In the genomic region with DNA sequence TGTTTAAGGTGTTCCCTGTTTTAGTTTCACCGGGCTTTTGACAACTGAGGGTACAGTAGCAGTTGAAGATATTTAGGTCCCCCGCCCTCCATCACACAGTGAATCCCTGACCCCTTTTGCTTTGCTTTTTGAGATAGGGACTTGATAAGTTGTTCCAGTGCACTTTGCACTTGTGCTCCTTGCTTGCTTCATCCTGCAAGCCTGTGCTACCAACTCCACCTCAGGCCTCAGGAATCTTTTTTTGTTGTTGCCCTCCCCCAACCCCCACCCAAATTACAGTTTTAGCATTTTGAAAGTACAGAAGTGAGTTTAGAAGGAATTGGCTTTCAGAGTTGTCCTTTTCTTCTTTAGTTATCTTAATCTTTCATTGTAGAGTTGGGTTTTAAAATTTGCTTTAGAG, we compare ENCODE assay signal across 14 mouse cellular contexts. TPM values are rescaled to one million over a fixed set of nuclear protein-coding genes. Genes with fewer than 3 reads are reported as not detected.
DNase-seq lines count a peak whose midpoint lies in the region; ATAC-seq and TF ChIP-seq lines count a peak whose summit lies in the region.
"Had no signal": no experiment of that assay in that cellular context is flagged by ENCODE, and none has a peak within 500 bp of the region (broad histone marks: within the 10 kb centered on the region; RNA-seq: fewer than 3 reads in every experiment).

No protein-coding gene starts in this region.

- no peak for DNase-seq in embryonic facial prominence, embryonic 10.5 days (ENCODE audit: low spot score)
- DNase-seq in kidney, postnatal 10 days, result no peak
- DNase-seq in frontal cortex, postnatal 36 days (ENCODE audit: low spot score in 2 of 2), result no peak
- DNase-seq: cerebellum, adult 18-20 months; kidney, adult 8-10 months; lung, postnatal 14 days; right cerebral cortex, postnatal 14 days had no signal

- TF ChIP-seq POLR2A in embryonic fibroblast, embryonic 13.5 days (IDR thresholded peaks at IDR 0.05; ENCODE audit: low read depth, low read length), result no peak

- H3K4me3 ChIP-seq in embryonic facial prominence, embryonic 13.5 days, result no peak overlapping the region
- no peak overlapping the region for H3K4me3 ChIP-seq in embryonic facial prominence, embryonic 10.5 days
- H3K4me3 ChIP-seq in kidney, embryonic 16.5 days (ENCODE audit: low read length), result no peak overlapping the region
- peak overlapping the region; percentile 19 for H3K4me3 ChIP-seq in embryonic fibroblast, embryonic 13.5 days (ENCODE audit: insufficient read depth, low read length)
- no peak overlapping the region for H3K4me3 ChIP-seq in liver, embryonic 16.5 days (ENCODE audit: low read depth, low read length)
- H3K4me3 ChIP-seq in hindbrain, embryonic 16.5 days (ENCODE audit: low read length), result no peak overlapping the region
- H3K4me3 ChIP-seq: hindbrain, embryonic 12.5 days; midbrain, embryonic 12.5 days had no signal

- H3K9me3 ChIP-seq in embryonic facial prominence, embryonic 13.5 days, result no peaks in the 10 kb centered on the region
- no peaks in the 10 kb centered on the region for H3K9me3 ChIP-seq in embryonic facial prominence, embryonic 10.5 days
- H3K9me3 ChIP-seq in kidney, embryonic 16.5 days (ENCODE audit: low read length), result no peaks in the 10 kb centered on the region
- H3K9me3 ChIP-seq in liver, embryonic 16.5 days (replicated peaks; ENCODE audit: control insufficient read depth, low read length), result no peaks in the 10 kb centered on the region
- no peaks in the 10 kb centered on the region for H3K9me3 ChIP-seq in hindbrain, embryonic 16.5 days (ENCODE audit: control insufficient read depth, low read length)
- H3K9me3 ChIP-seq: hindbrain, embryonic 12.5 days; midbrain, embryonic 12.5 days had no signal

- no peak for TF ChIP-seq CTCF in embryonic fibroblast, embryonic 13.5 days (IDR thresholded peaks at IDR 0.05; ENCODE audit: borderline replicate concordance, insufficient read depth, low read length)

- H3K27ac ChIP-seq in embryonic facial prominence, embryonic 13.5 days, result no peak overlapping the region
- H3K27ac ChIP-seq in embryonic facial prominence, embryonic 10.5 days (replicated peaks), result no peak overlapping the region
- H3K27ac ChIP-seq in kidney, embryonic 16.5 days (ENCODE audit: low read length), result no peak overlapping the region
- H3K27ac ChIP-seq in embryonic fibroblast, embryonic 13.5 days (ENCODE audit: insufficient read depth, low read length), result no peak overlapping the region
- no peak overlapping the region for H3K27ac ChIP-seq in liver, embryonic 16.5 days (ENCODE audit: low read length)
- H3K27ac ChIP-seq in hindbrain, embryonic 16.5 days (ENCODE audit: low read depth, low read length), result no peak overlapping the region
- H3K27ac ChIP-seq: hindbrain, embryonic 12.5 days; midbrain, embryonic 12.5 days had no signal

- H3K4me1 ChIP-seq in embryonic facial prominence, embryonic 13.5 days, result peaks cover 19% of the 10 kb centered on the region
- peaks cover 23% of the 10 kb centered on the region for H3K4me1 ChIP-seq in embryonic facial prominence, embryonic 10.5 days
- peaks cover 15% of the 10 kb centered on the region; the same call in 1 of the 2 replicates for H3K4me1 ChIP-seq in kidney, embryonic 16.5 days (ENCODE audit: insufficient read depth, low read length)
- H3K4me1 ChIP-seq in embryonic fibroblast, embryonic 13.5 days (ENCODE audit: control insufficient read depth, insufficient read depth, low read length), result peaks cover 3% of the 10 kb centered on the region; the same call in 1 of the 2 replicates
- H3K4me1 ChIP-seq in liver, embryonic 16.5 days (ENCODE audit: control insufficient read depth, low read depth, low read length), result peaks cover 13% of the 10 kb centered on the region
- H3K4me1 ChIP-seq in hindbrain, embryonic 16.5 days (ENCODE audit: control insufficient read depth, insufficient read depth, low read depth, low read length), result peaks cover 17% of the 10 kb centered on the region

- H3K27me3 ChIP-seq in embryonic facial prominence, embryonic 13.5 days, result no peaks in the 10 kb centered on the region
- H3K27me3 ChIP-seq in embryonic facial prominence, embryonic 10.5 days (replicated peaks; ENCODE audit: low read depth, poor library complexity, severe bottlenecking), result no peaks in the 10 kb centered on the region
- H3K27me3 ChIP-seq in kidney, embryonic 16.5 days (ENCODE audit: insufficient read depth, low read length), result no peaks in the 10 kb centered on the region
- H3K27me3 ChIP-seq in liver, embryonic 16.5 days (ENCODE audit: control insufficient read depth, insufficient read depth, low read depth, low read length), result no peaks in the 10 kb centered on the region
- no peaks in the 10 kb centered on the region for H3K27me3 ChIP-seq in hindbrain, embryonic 16.5 days (replicated peaks; ENCODE audit: control insufficient read depth, insufficient read depth, low read length)
- H3K27me3 ChIP-seq: hindbrain, embryonic 12.5 days; midbrain, embryonic 12.5 days had no signal

- H3K4me2 ChIP-seq in embryonic facial prominence, embryonic 13.5 days, result peak overlapping the region; percentile 26; the same call in 1 of the 2 replicates
- 0 out of 2 replicates have a peak overlapping the region, but pooled peaks have one; percentile 26 for H3K4me2 ChIP-seq in kidney, embryonic 16.5 days (replicated peaks; ENCODE audit: low read depth, low read length)
- H3K4me2 ChIP-seq in liver, embryonic 16.5 days (ENCODE audit: low read depth, low read length), result peak overlapping the region; percentile 37; the same call in 1 of the 2 replicates
- no peak overlapping the region for H3K4me2 ChIP-seq in hindbrain, embryonic 16.5 days (ENCODE audit: low read length)
- H3K4me2 ChIP-seq: hindbrain, embryonic 12.5 days; midbrain, embryonic 12.5 days had no signal

- ATAC-seq in embryonic facial prominence, embryonic 13.5 days (ENCODE audit: insufficient number of reproducible peaks, insufficient read depth, low FRiP score, low TSS enrichment, low read depth), result no peak
- ATAC-seq in kidney, embryonic 16.5 days (ENCODE audit: low FRiP score, low TSS enrichment), result no peak
- ATAC-seq in liver, embryonic 16.5 days (ENCODE audit: low read depth), result no peak
- no peak for ATAC-seq in hindbrain, embryonic 16.5 days

- 89% methylated on average over 2 of the region's 2 CpGs for WGBS in embryonic facial prominence, embryonic 13.5 days
- WGBS in embryonic facial prominence, embryonic 10.5 days, result 89% methylated on average over 2 of the region's 2 CpGs
- WGBS in kidney, embryonic 16.5 days, result 77% methylated on average over 2 of the region's 2 CpGs
- 36% methylated on average over 2 of the region's 2 CpGs for WGBS in liver, embryonic 16.5 days (ENCODE audit: insufficient replicate concordance)
- WGBS in hindbrain, embryonic 16.5 days, result 96% methylated on average over 2 of the region's 2 CpGs

- H3K36me3 ChIP-seq in embryonic facial prominence, embryonic 13.5 days, result peaks cover 3% of the 10 kb centered on the region; the same call in 1 of the 2 replicates
- H3K36me3 ChIP-seq in embryonic facial prominence, embryonic 10.5 days (replicated peaks), result peaks cover 47% of the 10 kb centered on the region
- H3K36me3 ChIP-seq in kidney, embryonic 16.5 days (ENCODE audit: insufficient read depth, low read length), result peaks cover 6% of the 10 kb centered on the region; the same call in 1 of the 2 replicates
- peaks cover 9% of the 10 kb centered on the region for H3K36me3 ChIP-seq in liver, embryonic 16.5 days (ENCODE audit: control insufficient read depth, insufficient read depth)
- no peaks in the 10 kb centered on the region for H3K36me3 ChIP-seq in hindbrain, embryonic 16.5 days (ENCODE audit: control insufficient read depth, insufficient read depth, low read length)
- H3K36me3 ChIP-seq: hindbrain, embryonic 12.5 days had no signal

- no peak overlapping the region for H3K9ac ChIP-seq in embryonic facial prominence, embryonic 13.5 days
- H3K9ac ChIP-seq in kidney, embryonic 16.5 days (replicated peaks; ENCODE audit: low read length), result no peak overlapping the region
- H3K9ac ChIP-seq in liver, embryonic 16.5 days (ENCODE audit: low read depth, low read length), result no peak overlapping the region
- H3K9ac ChIP-seq in hindbrain, embryonic 16.5 days (ENCODE audit: low read depth, low read length), result no peak overlapping the region
- H3K9ac ChIP-seq: hindbrain, embryonic 12.5 days; midbrain, embryonic 12.5 days had no signal

RNA-seq across cellular contexts. Expression of gene Gm9887, which starts 3.9 kb away (rescaled TPM):
- 1.6 and 2.6 TPM in 2 replicates for polyA plus RNA-seq in embryonic facial prominence, embryonic 13.5 days (2015; fragmentation: Nextera tagmentation; extraction: Ambion mirVana)
- 0.90 and 1.5 TPM in 2 replicates for polyA plus RNA-seq in embryonic facial prominence, embryonic 10.5 days (2016; fragmentation: Nextera tagmentation; extraction: Ambion mirVana)
- polyA plus RNA-seq in kidney, embryonic 16.5 days (2015; fragmentation: Nextera tagmentation; extraction: Ambion mirVana), result 1.1 and 1.7 TPM in 2 replicates
- polyA plus RNA-seq in embryonic fibroblast, embryonic 13.5 days (2011; ENCODE audit: insufficient read length, low read depth, missing spikeins), result not detected in 2 replicates
- polyA plus RNA-seq in liver, embryonic 16.5 days (2015; fragmentation: Nextera tagmentation; extraction: Ambion mirVana), result 0.32 and 1.1 TPM in 2 replicates
- polyA plus RNA-seq in hindbrain, embryonic 16.5 days (2015; fragmentation: Nextera tagmentation; extraction: Ambion mirVana), result 0.56 and 0.66 TPM in 2 replicates

RNA-seq across cellular contexts. Expression of gene Arf6, which starts 4.2 kb away (rescaled TPM):
- polyA plus RNA-seq in embryonic facial prominence, embryonic 13.5 days (2015; fragmentation: Nextera tagmentation; extraction: Ambion mirVana), result 48.4 and 56.7 TPM in 2 replicates
- polyA plus RNA-seq in embryonic facial prominence, embryonic 10.5 days (2016; fragmentation: Nextera tagmentation; extraction: Ambion mirVana), result 37.4 and 38.7 TPM in 2 replicates
- polyA plus RNA-seq in kidney, embryonic 16.5 days (2015; fragmentation: Nextera tagmentation; extraction: Ambion mirVana), result 34.6 and 34.9 TPM in 2 replicates
- 106 and 119 TPM in 2 replicates for polyA plus RNA-seq in embryonic fibroblast, embryonic 13.5 days (2011; ENCODE audit: insufficient read length, low read depth, missing spikeins)
- polyA plus RNA-seq in liver, embryonic 16.5 days (2015; fragmentation: Nextera tagmentation; extraction: Ambion mirVana), result 21.8 TPM in 2 replicates
- 20.7 and 21.8 TPM in 2 replicates for polyA plus RNA-seq in hindbrain, embryonic 16.5 days (2015; fragmentation: Nextera tagmentation; extraction: Ambion mirVana)

RNA-seq across cellular contexts. Expression of gene Nemf, which starts 19.2 kb away (rescaled TPM):
- 107 and 112 TPM in 2 replicates for polyA plus RNA-seq in embryonic facial prominence, embryonic 13.5 days (2015; fragmentation: Nextera tagmentation; extraction: Ambion mirVana)
- polyA plus RNA-seq in embryonic facial prominence, embryonic 10.5 days (2016; fragmentation: Nextera tagmentation; extraction: Ambion mirVana), result 95.0 and 98.7 TPM in 2 replicates
- polyA plus RNA-seq in kidney, embryonic 16.5 days (2015; fragmentation: Nextera tagmentation; extraction: Ambion mirVana), result 80.3 and 92.7 TPM in 2 replicates
- 57.2 and 70.2 TPM in 2 replicates for polyA plus RNA-seq in embryonic fibroblast, embryonic 13.5 days (2011; ENCODE audit: insufficient read length, low read depth, missing spikeins)
- 33.7 and 34.2 TPM in 2 replicates for polyA plus RNA-seq in liver, embryonic 16.5 days (2015; fragmentation: Nextera tagmentation; extraction: Ambion mirVana)
- polyA plus RNA-seq in hindbrain, embryonic 16.5 days (2015; fragmentation: Nextera tagmentation; extraction: Ambion mirVana), result 82.4 and 85.0 TPM in 2 replicates
